Mouse (Mus musculus) G1E (cell line): ENCODE results near the gene Cbx4.

Experiments used
- CTCF ChIP-seq: IDR thresholded peaks from 2 replicates; pipeline ENCODE4 v1.5.1; 2012; ENCODE audit warnings: low read depth, low read length, inconsistent platforms, mixed read lengths
- GATA1 ChIP-seq: IDR thresholded peaks from 2 replicates; pipeline ENCODE4 v1.6.1; 2012; ENCODE audit warnings: borderline replicate concordance, low read length, inconsistent platforms, mixed read lengths
- POLR2AphosphoS5 ChIP-seq: IDR thresholded peaks from 2 replicates; pipeline ENCODE4 v1.6.1; 2012; ENCODE audit warnings: low read depth, low read length, inconsistent platforms; ENCODE audit not compliant: insufficient replicate concordance

GRCm38 (mm10) chr11:119111345-119111744 is 25.3 kb upstream of the Cbx4 start:
- TF ChIP-seq CTCF (no peak), POLR2AphosphoS5 (no peak), GATA1 (no peak)
